Mouse (Mus musculus) CH12.LX (cell line): ENCODE results near the gene Nf1. TPM values are rescaled to one million over a fixed set of nuclear protein-coding genes. Genes with fewer than 3 reads are reported as not detected.

Experiments
- DNase-seq: peaks from one replicate; pipeline ENCODE4 v3.0.0-alpha.2; 2013; ENCODE audit errors: extremely low read depth
- H3K27ac ChIP-seq: 2 replicates; pipeline ENCODE4 v1.5.1; 2012; ENCODE audit warnings: low read depth, mild to moderate bottlenecking, control low read depth, moderate library complexity; ENCODE audit not compliant: insufficient read depth
- H3K27me3 ChIP-seq: replicated peaks from 2 replicates; pipeline ENCODE3; 2012; ENCODE audit warnings: inconsistent platforms
- H3K36me3 ChIP-seq, 2 experiments: replicated peaks in 1 of 2; 2 replicates each; pipeline versions ENCODE3 to v1.6.1; 2012; ENCODE audit warnings: inconsistent platforms in 1 of 2, low read length in 1 of 2, mild to moderate bottlenecking in 1 of 2, mixed read lengths in 1 of 2, moderate library complexity in 1 of 2; ENCODE audit not compliant: control insufficient read depth in 1 of 2, insufficient read depth in 1 of 2
- H3K4me1 ChIP-seq, 2 experiments: 2 replicates each; pipeline ENCODE4 v1.6.1; 2012; ENCODE audit warnings: inconsistent platforms in 1 of 2, moderate library complexity in 1 of 2; ENCODE audit not compliant: insufficient read depth in 2 of 2, control insufficient read depth in 1 of 2
- H3K4me2 ChIP-seq: 2 replicates; pipeline ENCODE4 v1.6.1; 2012; ENCODE audit warnings: low read depth, mild to moderate bottlenecking, control low read depth; ENCODE audit not compliant: poor library complexity, insufficient read depth, severe bottlenecking
- H3K4me3 ChIP-seq, 3 experiments: fragments of 150-350 bp in 1 of 3; sonication (generic) in 1 of 3; replicated peaks in 1 of 3; 2 replicates each; pipeline versions ENCODE3 to v1.5.1; 2011 to 2012; ENCODE audit warnings: low read depth in 2 of 3, low read length in 2 of 3, mild to moderate bottlenecking in 2 of 3, moderate library complexity in 2 of 3, control low read depth in 1 of 3, improper control_type of control experiment in 1 of 3, inconsistent platforms in 1 of 3, mixed read lengths in 1 of 3; ENCODE audit not compliant: poor library complexity in 1 of 3
- H3K79me2 ChIP-seq: replicated peaks from 2 replicates; pipeline ENCODE4 v1.6.1; 2012; ENCODE audit warnings: mild to moderate bottlenecking, moderate library complexity; ENCODE audit not compliant: control insufficient read depth, poor library complexity, insufficient read depth, severe bottlenecking; ENCODE audit errors: extremely low read depth
- H3K9ac ChIP-seq: 2 replicates; pipeline ENCODE4 v1.6.1; 2012; ENCODE audit warnings: low read depth, mild to moderate bottlenecking, control low read depth, moderate library complexity; ENCODE audit not compliant: insufficient read depth
- H3K9me3 ChIP-seq: replicated peaks from 2 replicates; pipeline ENCODE3; 2012; ENCODE audit warnings: low read length, inconsistent platforms, mixed read lengths
- CHD2 ChIP-seq: IDR thresholded peaks from 2 replicates; pipeline ENCODE4 v1.6.1; 2011; ENCODE audit warnings: low read length, improper control_type of control experiment
- EP300 ChIP-seq: IDR thresholded peaks from 2 replicates; pipeline ENCODE4 v1.6.1; 2011; ENCODE audit warnings: low read length, improper control_type of control experiment
- ETS1 ChIP-seq: conservative IDR thresholded peaks from 2 replicates; pipeline ENCODE4 v1.6.1; 2012; ENCODE audit warnings: low read depth, mild to moderate bottlenecking, inconsistent platforms, low read length, improper control_type of control experiment, moderate library complexity
- GABPA ChIP-seq: IDR thresholded peaks from 2 replicates; pipeline ENCODE4 v1.6.1; 2012; ENCODE audit warnings: low read depth, low read length, improper control_type of control experiment, inconsistent platforms; ENCODE audit not compliant: insufficient replicate concordance
- IRF4 ChIP-seq: IDR thresholded peaks from 2 replicates; pipeline ENCODE4 v1.6.1; 2014; ENCODE audit warnings: low read depth, mild to moderate bottlenecking, inconsistent platforms, low read length, improper control_type of control experiment
- JUN ChIP-seq: IDR thresholded peaks from 2 replicates; pipeline ENCODE4 v1.6.1; 2011; ENCODE audit warnings: low read depth, mild to moderate bottlenecking, low read length, improper control_type of control experiment, moderate library complexity; ENCODE audit not compliant: insufficient read depth
- JUND ChIP-seq: conservative IDR thresholded peaks from 2 replicates; pipeline ENCODE4 v1.6.1; 2011; ENCODE audit warnings: low read depth, low read length, improper control_type of control experiment
- KAT2A ChIP-seq: IDR thresholded peaks from 2 replicates; pipeline ENCODE4 v1.6.1; 2012; ENCODE audit warnings: low read length, improper control_type of control experiment, inconsistent platforms; ENCODE audit not compliant: insufficient replicate concordance
- MAZ ChIP-seq: IDR thresholded peaks from 2 replicates; pipeline ENCODE4 v1.6.1; 2012; ENCODE audit warnings: low read depth, mild to moderate bottlenecking, inconsistent platforms, low read length, improper control_type of control experiment, moderate library complexity
- MEF2A ChIP-seq: IDR thresholded peaks from 2 replicates; pipeline ENCODE4 v1.6.1; 2014; ENCODE audit warnings: low read depth, mild to moderate bottlenecking, inconsistent platforms, low read length, improper control_type of control experiment, borderline replicate concordance
- NRF1 ChIP-seq: IDR thresholded peaks from 2 replicates; pipeline ENCODE4 v1.6.1; 2014; ENCODE audit warnings: low read depth, mild to moderate bottlenecking, inconsistent platforms, low read length, improper control_type of control experiment, moderate library complexity
- PAX5 ChIP-seq: IDR thresholded peaks from 2 replicates; pipeline ENCODE4 v1.6.1; 2012; ENCODE audit warnings: low read length, inconsistent platforms, mixed read lengths
- POLR2A ChIP-seq: IDR thresholded peaks from 2 replicates; pipeline ENCODE4 v1.6.1; 2011; ENCODE audit warnings: low read depth, mild to moderate bottlenecking, improper control_type of control experiment, low read length
- RAD21 ChIP-seq: IDR thresholded peaks from 2 replicates; pipeline ENCODE4 v1.6.1; 2011; ENCODE audit warnings: low read depth, mild to moderate bottlenecking, low read length, improper control_type of control experiment, moderate library complexity
- SMC3 ChIP-seq: IDR thresholded peaks from 2 replicates; pipeline ENCODE4 v1.6.1; 2011; ENCODE audit warnings: low read depth, low read length, improper control_type of control experiment
- USF1 ChIP-seq: IDR thresholded peaks from 2 replicates; pipeline ENCODE4 v1.6.1; 2014; ENCODE audit warnings: low read depth, mild to moderate bottlenecking, inconsistent platforms, low read length, improper control_type of control experiment
- ZC3H11A ChIP-seq: IDR thresholded peaks from 2 replicates; pipeline ENCODE4 v1.6.1; 2012; ENCODE audit warnings: low read depth, mild to moderate bottlenecking, inconsistent platforms, low read length, improper control_type of control experiment
- dilution Hi-C: fragments of 300-500 bp; cut with MboI; formaldehyde crosslinking; loops from 2 replicates; pipeline ENCODE4 v1.14.3; 2020; ENCODE audit warnings: low sequenced_read_pairs; ENCODE audit not compliant: extremely low pct_unique_long_range_greater_than_20kb, extremely low pct_ligation_motif_present
- in situ Hi-C: fragments of 300-500 bp; cut with MboI; formaldehyde crosslinking; loops from 3 replicates; pipeline ENCODE4 v1.14.3; 2019; ENCODE audit warnings: low sequenced_read_pairs, low pct_ligation_motif_present, low pct_unique_long_range_greater_than_20kb, mixed read lengths
- polyA plus RNA-seq: library from polyadenylated mRNA; unstranded; fragments of >175 nt; gene quantifications from 2 replicates; pipeline ENCODE4 v1.2.1, GENCODE M21; 2012; ENCODE audit warnings: low read depth; ENCODE audit not compliant: insufficient read length
- total RNA-seq, 2 experiments: library from RNA; depleted of rRNA; stranded (reverse); fragments of 300-350 nt in 1 of 2; fragments of >200 nt in 1 of 2; gene quantifications; 2 replicates each; pipeline ENCODE4 v1.2.3; 2012 to 2014

The Nf1 gene
- total and polyA plus RNA-seq, 3 experiments = 7.3 to 19.5 (median 12.4) TPM

DNA sequence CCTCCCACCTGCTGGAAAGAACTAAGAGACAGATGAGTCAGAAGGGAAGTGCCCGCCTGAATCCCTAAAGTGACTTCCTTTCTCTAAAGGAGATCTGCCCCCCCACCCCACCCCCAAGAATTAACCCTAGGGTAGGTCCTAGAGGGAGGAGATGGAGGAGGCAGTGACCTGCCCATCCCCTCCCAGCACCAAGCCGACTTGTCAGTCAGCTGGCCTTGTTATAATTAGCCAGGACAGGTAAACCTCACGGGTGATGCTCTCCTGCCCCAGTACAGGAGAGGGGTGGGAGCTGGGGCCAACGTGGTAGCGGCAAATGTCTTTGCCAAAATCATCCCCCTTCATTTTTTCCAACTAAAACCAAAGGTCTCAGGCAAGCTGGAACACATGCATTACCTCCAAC lies 47.8 kb upstream of the Nf1 start:
- no peak overlapping the region for H3K9ac ChIP-seq
- TF ChIP-seq EP300 (peak; percentile 44; the same call in 1 of the 2 replicates), MEF2A (no peak), SMC3 (no peak)
- peaks cover 14 to 50% of the 10 kb centered on the region in 2 experiments; a peak in 3 of 4 replicates for H3K4me1 ChIP-seq
- no peak overlapping the region for H3K4me2 ChIP-seq
- H3K27ac ChIP-seq = no peak overlapping the region
- no peaks in the 10 kb centered on the region for H3K36me3 ChIP-seq
- dilution Hi-C loops = no loop called here
- no peak for DNase-seq
- in situ Hi-C loops = loop anchor here (5.0 kb wide), 3 partner anchors 34 to 329 kb away; no protein-coding TSS in a partner anchor
- peaks cover 2% of the 10 kb centered on the region for H3K9me3 ChIP-seq
- H3K79me2 ChIP-seq = no peaks in the 10 kb centered on the region
- no peaks in the 10 kb centered on the region for H3K27me3 ChIP-seq
- no peak overlapping the region for H3K4me3 ChIP-seq

DNA sequence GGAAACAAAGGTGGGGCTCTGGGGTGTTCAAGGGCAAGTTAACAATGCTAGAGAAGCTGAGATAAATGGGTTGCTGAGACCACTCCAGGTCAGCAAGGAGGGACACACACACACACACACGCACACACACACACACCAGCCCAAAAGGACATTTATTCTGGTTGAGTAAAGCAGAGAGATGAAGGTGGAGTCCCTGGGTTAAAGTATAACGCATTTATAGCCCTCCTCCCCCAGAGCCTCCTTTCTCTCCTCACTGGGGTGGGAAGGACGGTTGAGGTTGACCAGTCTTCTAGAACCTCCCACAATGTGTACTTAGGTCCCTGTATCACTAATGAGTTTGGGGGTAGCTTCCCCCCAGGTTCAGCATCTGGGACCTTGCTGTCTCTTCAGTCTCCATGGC lies 47.4 kb upstream of the Nf1 start:
- H3K79me2 ChIP-seq = no peaks in the 10 kb centered on the region
- H3K9ac ChIP-seq = no peak overlapping the region
- H3K36me3 ChIP-seq = no peaks in the 10 kb centered on the region
- peaks cover 14 to 47% of the 10 kb centered on the region in 2 experiments; a peak in 3 of 4 replicates for H3K4me1 ChIP-seq
- no peaks in the 10 kb centered on the region for H3K27me3 ChIP-seq
- H3K4me3 ChIP-seq = no peak overlapping the region
- no peak for TF ChIP-seq POLR2A
- no peak for TF ChIP-seq PAX5
- TF ChIP-seq JUN = no peak
- TF ChIP-seq ZC3H11A = no peak
- no peak for TF ChIP-seq EP300
- no peak for TF ChIP-seq CHD2
- no peak for TF ChIP-seq KAT2A
- no peak for TF ChIP-seq SMC3
- TF ChIP-seq GABPA = no peak
- TF ChIP-seq NRF1 = no peak
- TF ChIP-seq JUND = no peak
- no peak for TF ChIP-seq MAZ
- no peak for TF ChIP-seq IRF4
- TF ChIP-seq RAD21 = no peak
- TF ChIP-seq USF1 = no peak
- no peak for TF ChIP-seq ETS1
- no peak overlapping the region for H3K27ac ChIP-seq
- dilution Hi-C loops = no loop called here
- H3K4me2 ChIP-seq = no peak overlapping the region
- in situ Hi-C loops = loop anchor here (5.0 kb wide), 3 partner anchors 35 to 330 kb away; no protein-coding TSS in a partner anchor
- peaks cover 2% of the 10 kb centered on the region for H3K9me3 ChIP-seq
- no peak for DNase-seq
